Mouse (Mus musculus) cerebellum, adult 18-20 months (tissue): ENCODE measurements around the gene Scube1.

ENCODE experiments used
- DNase-seq, 2 experiments: peaks; one replicate each; pipeline ENCODE4 v3.0.0; 2021

Gene Scube1

GRCm38 (mm10) chr15:83709889-83710774 lies 14.7 kb downstream of the Scube1 start:
- no peak for DNase-seq

GRCm38 (mm10) chr15:83706528-83707199 lies 18.2 kb downstream of the Scube1 start:
- no peak for DNase-seq

GRCm38 (mm10) chr15:83700593-83700923 lies 24.3 kb downstream of the Scube1 start:
- DNase-seq, result no peak

GRCm38 (mm10) chr15:83699834-83700592 lies 24.8 kb downstream of the Scube1 start:
- DNase-seq, result no peak

GRCm38 (mm10) chr15:83699132-83699833 lies 25.5 kb downstream of the Scube1 start:
- DNase-seq, result no peak

- no peak for DNase-seq
Measured at GRCm38 (mm10) chr15:83696681-83697381, 28.0 kb downstream of the Scube1 start.

GRCm38 (mm10) chr15:83695159-83695558 lies 29.7 kb downstream of the Scube1 start:
- no peak for DNase-seq

- DNase-seq, result no peak
Measured at GRCm38 (mm10) chr15:83691901-83692361, 32.9 kb downstream of the Scube1 start.

GRCm38 (mm10) chr15:83689946-83690345 lies 34.9 kb downstream of the Scube1 start:
- DNase-seq, result no peak

- no peak for DNase-seq
Measured at GRCm38 (mm10) chr15:83686601-83687000, 38.2 kb downstream of the Scube1 start.

- DNase-seq, result no peak
Measured at GRCm38 (mm10) chr15:83685950-83686349, 38.9 kb downstream of the Scube1 start.

GRCm38 (mm10) chr15:83683051-83683561 lies 41.7 kb downstream of the Scube1 start:
- no peak for DNase-seq

GRCm38 (mm10) chr15:83680300-83680699 lies 44.5 kb downstream of the Scube1 start:
- DNase-seq, result no peak

- DNase-seq, result no peak
Measured at GRCm38 (mm10) chr15:83679729-83680128, 45.1 kb downstream of the Scube1 start.

GRCm38 (mm10) chr15:83678606-83679005 lies 46.2 kb downstream of the Scube1 start:
- DNase-seq, result no peak

GRCm38 (mm10) chr15:83678089-83678488 lies 46.7 kb downstream of the Scube1 start:
- DNase-seq, result no peak

- DNase-seq, result no peak
Measured at GRCm38 (mm10) chr15:83677098-83677497, 47.7 kb downstream of the Scube1 start.

GRCm38 (mm10) chr15:83676286-83676685 lies 48.5 kb downstream of the Scube1 start:
- no peak for DNase-seq

GRCm38 (mm10) chr15:83673621-83674020 lies 51.2 kb downstream of the Scube1 start:
- no peak for DNase-seq

GRCm38 (mm10) chr15:83667501-83667900 lies 57.3 kb downstream of the Scube1 start:
- no peak for DNase-seq

- no peak for DNase-seq
Measured at GRCm38 (mm10) chr15:83666418-83666817, 58.4 kb downstream of the Scube1 start.

- DNase-seq, result no peak
Measured at GRCm38 (mm10) chr15:83665993-83666392, 58.8 kb downstream of the Scube1 start.
